Mouse (Mus musculus): ENCODE measurements around the gene AC140267.1.

Gene AC140267.1

DNA sequence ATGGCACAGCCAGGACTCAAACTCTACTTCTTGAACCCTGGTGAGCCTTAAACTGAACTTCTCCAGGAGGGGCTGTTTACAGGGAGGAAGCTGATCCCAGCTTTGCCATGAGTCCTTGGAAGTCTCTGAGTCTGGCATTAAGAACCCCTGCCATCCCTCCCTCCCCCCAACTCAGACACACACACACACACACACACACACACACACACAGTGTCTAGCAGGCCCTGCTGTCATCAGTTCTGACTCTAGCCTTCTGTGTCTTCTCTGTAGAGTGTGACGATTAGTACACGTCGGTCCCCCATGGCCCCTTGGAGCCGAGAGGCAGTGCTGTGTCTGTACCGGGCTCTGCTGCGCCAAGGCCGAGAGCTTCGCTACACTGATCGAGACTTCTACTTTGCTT is at the start of gene AC140267.1:
AC140267.1 (plus strand) TSS at position 301 of the 400 bp plus-strand sequence.
- DNase-seq (ENCODE audit: low spot score), result no peak

DNA sequence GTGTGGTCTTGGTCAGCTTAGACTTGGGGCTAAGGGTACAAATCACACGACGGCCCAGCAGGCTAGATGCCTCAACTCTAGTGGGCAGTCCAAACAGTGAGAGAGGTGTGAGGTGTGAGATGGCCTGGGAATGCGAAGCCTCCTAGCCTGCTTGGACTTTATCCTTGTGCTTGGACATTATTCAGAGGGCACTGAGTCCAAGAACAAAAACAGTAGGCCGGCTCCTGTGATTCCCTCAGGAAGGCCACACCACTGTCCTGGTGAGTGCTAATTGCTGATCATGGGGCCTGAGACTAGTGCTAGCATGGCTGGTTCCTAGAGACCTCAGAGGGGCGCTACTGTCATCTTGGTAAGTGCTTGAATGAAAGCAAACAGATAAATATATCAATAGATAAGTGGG is 46.7 kb upstream of the AC140267.1 start:
- no peak for DNase-seq (ENCODE audit: low spot score)

GRCm38 (mm10) chr15:80190075-80190474 is 45.6 kb upstream of the AC140267.1 start:
- DNase-seq (ENCODE audit: low spot score), result no peak

DNA sequence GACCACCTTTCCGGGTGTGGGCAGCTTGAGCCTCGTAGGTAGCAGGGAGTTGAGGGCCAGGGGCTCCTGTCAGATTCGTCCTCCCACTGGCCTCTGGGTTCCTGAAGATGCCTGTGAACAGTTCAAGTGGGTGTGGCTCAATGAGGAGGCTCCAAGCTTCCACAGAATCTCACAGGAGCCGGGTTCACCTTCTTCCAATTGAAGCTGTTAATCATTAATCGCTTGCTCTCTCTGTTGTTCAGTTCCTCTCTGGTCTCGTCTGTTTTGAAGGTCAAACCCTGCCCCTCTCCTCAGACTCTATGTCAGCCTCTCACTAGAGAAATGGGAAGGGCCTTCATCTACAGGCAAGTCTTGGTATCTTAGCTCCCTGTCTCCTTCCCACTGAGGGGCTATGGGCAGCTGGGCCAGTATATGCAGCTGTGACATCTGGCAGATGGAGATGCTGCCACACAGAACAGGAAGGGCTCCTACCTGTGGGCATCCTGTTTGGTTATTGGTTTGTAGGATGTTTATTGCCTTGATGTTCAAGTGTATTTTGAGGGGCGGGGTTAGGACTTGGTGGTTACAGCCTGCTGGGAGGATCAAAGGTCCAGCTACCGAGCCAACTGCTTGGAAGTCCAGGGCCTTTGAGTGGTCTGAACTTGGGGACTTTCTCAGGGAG is 43.9 kb upstream of the AC140267.1 start:
- DNase-seq (ENCODE audit: low spot score), result no peak

DNA sequence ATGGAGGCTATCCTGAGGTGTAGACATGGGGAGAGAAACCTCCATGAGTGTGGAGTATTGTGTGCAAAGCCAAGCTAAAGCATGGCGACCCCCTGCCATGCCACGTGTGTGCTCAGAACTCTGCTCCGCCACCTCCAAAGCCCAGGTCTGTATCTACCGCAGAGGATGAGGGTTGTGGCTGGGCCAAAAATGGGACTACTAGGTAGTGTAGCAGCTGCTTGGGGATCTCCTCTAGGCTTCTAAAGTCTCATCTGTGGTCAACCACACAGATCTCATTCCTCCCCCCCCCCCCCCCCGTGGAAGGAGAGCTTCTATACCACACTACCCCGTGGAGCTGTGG is 43.4 kb upstream of the AC140267.1 start:
- no peak for DNase-seq (ENCODE audit: low spot score)

GRCm38 (mm10) chr15:80192847-80193246 is 42.8 kb upstream of the AC140267.1 start:
- no peak for DNase-seq (ENCODE audit: low spot score)

GRCm38 (mm10) chr15:80199556-80199955 is 36.1 kb upstream of the AC140267.1 start:
- no peak for DNase-seq (ENCODE audit: low spot score)

- DNase-seq (ENCODE audit: low spot score), result peak; percentile 73
These were observed 33.4 kb upstream of the AC140267.1 start for GRCm38 (mm10) chr15:80202111-80202775.

GRCm38 (mm10) chr15:80203406-80203805 is 32.2 kb upstream of the AC140267.1 start:
- no peak for DNase-seq (ENCODE audit: low spot score)

GRCm38 (mm10) chr15:80206057-80206565 is 29.5 kb upstream of the AC140267.1 start:
- no peak for DNase-seq (ENCODE audit: low spot score)

GRCm38 (mm10) chr15:80208446-80208845 is 27.2 kb upstream of the AC140267.1 start:
- no peak for DNase-seq (ENCODE audit: low spot score)

- no peak for DNase-seq (ENCODE audit: low spot score)
These were observed 21.9 kb upstream of the AC140267.1 start for GRCm38 (mm10) chr15:80213688-80214087.

GRCm38 (mm10) chr15:80215716-80216479 is 19.7 kb upstream of the AC140267.1 start:
- DNase-seq (ENCODE audit: low spot score), result peak; percentile 46

- no peak for DNase-seq (ENCODE audit: low spot score)
These were observed 19.2 kb upstream of the AC140267.1 start for GRCm38 (mm10) chr15:80216480-80216820.

GRCm38 (mm10) chr15:80217476-80217875 is 18.2 kb upstream of the AC140267.1 start:
- DNase-seq (ENCODE audit: low spot score), result no peak

DNA sequence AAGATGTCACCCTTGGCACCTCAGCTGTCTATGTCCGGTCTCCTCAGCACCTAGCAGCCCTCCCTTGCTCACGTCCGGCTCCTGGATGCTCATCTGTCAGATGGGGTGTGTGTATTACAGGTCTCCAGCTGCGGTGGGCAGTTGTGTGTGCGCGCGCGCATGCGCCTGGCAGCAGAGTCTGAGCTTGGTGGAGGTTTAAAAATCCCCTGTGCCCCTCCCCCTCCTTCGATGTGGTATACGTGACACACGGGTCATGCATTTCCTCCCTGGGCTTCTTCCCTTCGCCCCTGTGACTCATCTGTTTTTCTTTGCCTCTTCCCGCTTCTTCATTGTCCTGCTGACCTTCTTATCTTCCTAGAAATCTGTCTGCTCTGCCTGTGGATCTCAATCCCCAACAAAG is 16.4 kb upstream of the AC140267.1 start:
- DNase-seq (ENCODE audit: low spot score), result no peak

DNA sequence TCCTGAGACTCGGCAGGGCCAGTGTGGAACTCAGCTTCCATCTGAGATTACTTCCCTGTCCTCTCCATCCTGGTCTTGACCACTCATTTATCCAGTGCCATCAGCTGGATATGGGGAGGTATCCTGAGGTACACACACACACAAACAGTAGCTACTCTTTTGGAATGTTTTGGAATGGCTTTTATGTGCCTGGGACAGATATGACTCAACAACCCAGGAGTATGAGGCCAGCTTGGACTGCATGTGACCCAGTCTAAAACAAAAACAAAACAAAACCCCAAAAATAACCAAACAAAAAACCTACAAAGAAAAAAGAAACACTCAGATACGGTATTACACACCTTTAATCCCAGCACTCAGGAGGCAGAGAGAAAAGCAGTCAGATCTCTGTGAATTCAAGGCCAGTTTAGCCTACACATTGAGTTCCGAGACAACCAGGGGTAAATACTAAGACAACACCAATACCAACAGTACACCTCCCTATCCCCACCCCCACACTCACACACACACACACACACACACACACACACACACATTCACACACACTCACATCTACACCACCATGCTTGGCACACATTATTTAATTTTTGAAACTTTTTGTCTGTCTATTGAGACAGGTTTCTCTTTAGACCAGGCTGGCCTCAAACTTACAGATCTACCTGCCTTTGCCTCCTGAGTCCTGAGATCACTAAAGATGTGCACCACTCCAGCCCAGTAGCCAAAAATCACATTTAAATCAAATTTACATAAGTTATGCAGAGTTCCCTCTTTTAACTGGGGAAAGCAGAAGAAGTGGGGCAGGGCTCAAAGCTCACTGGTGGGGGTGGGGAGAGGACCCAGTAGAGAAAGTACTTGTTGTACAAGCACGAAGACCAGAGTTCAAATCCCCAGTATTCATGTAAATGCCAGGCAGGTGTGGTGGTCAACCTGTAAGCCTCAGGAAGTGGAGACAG is 15.7 kb upstream of the AC140267.1 start:
- DNase-seq (ENCODE audit: low spot score), result no peak

- no peak for DNase-seq (ENCODE audit: low spot score)
These were observed 14.6 kb upstream of the AC140267.1 start for GRCm38 (mm10) chr15:80221031-80221430.

DNA sequence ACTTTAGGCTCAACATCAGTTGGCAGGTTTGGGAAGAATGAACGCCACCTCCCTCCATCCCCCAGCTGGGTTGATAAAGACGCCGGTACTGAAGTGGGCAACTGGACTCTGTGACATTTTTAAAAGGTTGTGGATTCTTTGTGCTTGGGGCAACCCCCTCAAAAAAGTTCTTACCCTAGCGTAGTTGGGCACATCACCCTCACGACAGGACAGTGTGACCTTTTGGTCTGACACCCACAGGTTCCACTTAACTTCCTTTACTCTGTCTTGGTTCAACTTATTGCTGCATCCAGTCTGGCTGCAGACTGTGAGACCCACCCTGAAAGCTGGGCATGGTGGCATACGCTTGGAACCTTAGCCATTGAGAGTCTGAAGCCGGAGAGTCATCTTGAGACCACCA is 11.9 kb upstream of the AC140267.1 start:
- no peak for DNase-seq (ENCODE audit: low spot score)

GRCm38 (mm10) chr15:80225208-80225607 is 10.4 kb upstream of the AC140267.1 start:
- peak; percentile 66 for DNase-seq (ENCODE audit: low spot score)

GRCm38 (mm10) chr15:80225796-80226195 is 9.8 kb upstream of the AC140267.1 start:
- DNase-seq (ENCODE audit: low spot score), result peak; percentile 68
